Mouse (Mus musculus): ENCODE results near the gene Elavl1. TPM values are rescaled to one million over a fixed set of nuclear protein-coding genes. Genes with fewer than 3 reads are reported as not detected.
A peak's percentile ranks its signal among the peaks of the same experiment; 100 is the strongest.

Gene Elavl1
- polyA plus RNA-seq, 1 experiment from 2014 or later: 80.1 TPM

GRCm38 (mm10) chr8:4329000-4329399 is 3.8 kb upstream of the Elavl1 start:
- Histone ChIP-seq H3K4me3 (ENCODE audit: low read depth, low read length) (no peak overlapping the region), H3K4me2 (ENCODE audit: low read depth, low read length) (no peak overlapping the region), H3K36me3 (ENCODE audit: control insufficient read depth, insufficient read depth) (peaks cover 22% of the 10 kb centered on the region), H3K27ac (ENCODE audit: low read length) (no peak overlapping the region), H3K4me1 (ENCODE audit: control insufficient read depth, low read depth, low read length) (peaks cover 10% of the 10 kb centered on the region), H3K9ac (ENCODE audit: low read depth, low read length) (no peak overlapping the region), H3K9me3 (replicated peaks; ENCODE audit: control insufficient read depth, low read length) (no peaks in the 10 kb centered on the region), H3K27me3 (ENCODE audit: control insufficient read depth, insufficient read depth, low read depth, low read length) (no peaks in the 10 kb centered on the region)
- 82% methylated on average over 5 of the region's 5 CpGs for WGBS (ENCODE audit: insufficient replicate concordance)
- no peak for ATAC-seq (ENCODE audit: low read depth)

DNA sequence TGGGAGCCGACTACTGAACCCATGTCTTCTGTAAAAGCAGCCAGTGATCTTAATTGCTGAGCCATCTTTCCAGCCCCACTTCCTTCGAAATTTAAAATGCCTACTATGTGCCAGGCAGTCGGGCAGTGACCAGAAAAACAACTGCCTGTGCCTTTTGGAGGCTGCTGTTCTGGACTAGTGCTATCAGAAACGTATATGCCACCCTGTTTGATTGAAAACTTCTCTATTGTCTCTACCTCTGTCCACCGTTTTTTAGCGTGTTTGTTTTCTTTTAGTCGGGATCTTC is 481 bp upstream of the Elavl1 start:
- WGBS (ENCODE audit: insufficient replicate concordance): 18% methylated on average over 7 of the region's 7 CpGs
- peaks cover 16% of the 10 kb centered on the region for H3K36me3 ChIP-seq (ENCODE audit: control insufficient read depth, insufficient read depth)

DNA sequence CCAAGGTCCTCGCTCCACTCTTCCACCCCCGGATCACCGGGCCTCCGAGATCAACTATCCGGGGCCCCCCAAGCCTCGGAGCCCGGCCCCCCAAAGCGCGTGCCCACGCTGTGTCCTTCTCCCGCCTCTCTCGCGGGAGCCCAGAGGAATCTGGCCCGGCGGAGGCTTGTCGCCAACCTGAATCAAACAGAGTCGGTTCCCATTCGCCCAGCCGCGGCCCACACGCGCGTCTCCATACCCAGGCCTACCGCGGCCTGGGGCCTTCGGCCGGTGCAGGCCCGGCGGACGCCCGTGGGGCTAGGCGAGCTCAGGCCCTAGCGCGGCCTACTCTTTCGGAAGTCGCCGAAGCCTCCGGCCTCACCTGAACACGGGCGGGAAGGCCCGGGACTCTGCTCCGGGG is 688 bp downstream of the Elavl1 start:
- Histone ChIP-seq H3K9ac (ENCODE audit: low read depth, low read length) (peak overlapping the region; percentile 76), H3K27me3 (ENCODE audit: control insufficient read depth, insufficient read depth, low read depth, low read length) (no peaks in the 10 kb centered on the region), H3K4me1 (ENCODE audit: control insufficient read depth, low read depth, low read length) (peaks cover 43% of the 10 kb centered on the region), H3K27ac (ENCODE audit: low read length) (peak overlapping the region; percentile 90), H3K36me3 (ENCODE audit: control insufficient read depth, insufficient read depth) (peaks cover 17% of the 10 kb centered on the region), H3K4me2 (ENCODE audit: low read depth, low read length) (peak overlapping the region; percentile 81), H3K9me3 (replicated peaks; ENCODE audit: control insufficient read depth, low read length) (no peaks in the 10 kb centered on the region), H3K4me3 (ENCODE audit: low read depth, low read length) (peak overlapping the region; percentile 82)
- 0% methylated on average over 38 of the region's 42 CpGs for WGBS (ENCODE audit: insufficient replicate concordance)
- peak; percentile 53 for ATAC-seq (ENCODE audit: low read depth)

More for the DNA sequence above, 481 bp upstream of the Elavl1 start:
- Histone ChIP-seq H3K27me3 (ENCODE audit: control insufficient read depth, insufficient read depth, low read depth, low read length) (no peaks in the 10 kb centered on the region), H3K27ac (ENCODE audit: low read length) (peak overlapping the region; percentile 94), H3K4me1 (ENCODE audit: control insufficient read depth, low read depth, low read length) (peaks cover 32% of the 10 kb centered on the region), H3K9me3 (replicated peaks; ENCODE audit: control insufficient read depth, low read length) (no peaks in the 10 kb centered on the region), H3K9ac (ENCODE audit: low read depth, low read length) (peak overlapping the region; percentile 79), H3K4me3 (ENCODE audit: low read depth, low read length) (peak overlapping the region; percentile 82), H3K4me2 (ENCODE audit: low read depth, low read length) (peak overlapping the region; percentile 77)
- ATAC-seq (ENCODE audit: low read depth): no peak

- Histone ChIP-seq H3K4me2 (ENCODE audit: low read depth, low read length) (peak overlapping the region; percentile 81), H3K9ac (ENCODE audit: low read depth, low read length) (peak overlapping the region; percentile 76), H3K27ac (ENCODE audit: low read length) (peak overlapping the region; percentile 90), H3K36me3 (ENCODE audit: control insufficient read depth, insufficient read depth) (peaks cover 10% of the 10 kb centered on the region; the same call in 1 of the 2 replicates), H3K4me1 (ENCODE audit: control insufficient read depth, low read depth, low read length) (peaks cover 47% of the 10 kb centered on the region), H3K27me3 (ENCODE audit: control insufficient read depth, insufficient read depth, low read depth, low read length) (no peaks in the 10 kb centered on the region), H3K4me3 (ENCODE audit: low read depth, low read length) (peak overlapping the region; percentile 82), H3K9me3 (replicated peaks; ENCODE audit: control insufficient read depth, low read length) (no peaks in the 10 kb centered on the region)
- under 1% methylated on average over 6 of the region's 6 CpGs for WGBS (ENCODE audit: insufficient replicate concordance)
- no peak for ATAC-seq (ENCODE audit: low read depth)
These were observed 1.3 kb downstream of the Elavl1 start for GRCm38 (mm10) chr8:4323917-4324316.

- Histone ChIP-seq H3K9ac (ENCODE audit: low read depth, low read length) (no peak overlapping the region), H3K36me3 (ENCODE audit: control insufficient read depth, insufficient read depth) (peaks cover 6% of the 10 kb centered on the region; the same call in 1 of the 2 replicates), H3K9me3 (replicated peaks; ENCODE audit: control insufficient read depth, low read length) (no peaks in the 10 kb centered on the region), H3K27me3 (ENCODE audit: control insufficient read depth, insufficient read depth, low read depth, low read length) (no peaks in the 10 kb centered on the region), H3K4me2 (ENCODE audit: low read depth, low read length) (no peak overlapping the region), H3K4me1 (ENCODE audit: control insufficient read depth, low read depth, low read length) (peaks cover 51% of the 10 kb centered on the region), H3K27ac (ENCODE audit: low read length) (no peak overlapping the region), H3K4me3 (ENCODE audit: low read depth, low read length) (no peak overlapping the region)
- no peak for ATAC-seq (ENCODE audit: low read depth)
- 25% methylated on average over 2 of the region's 2 CpGs for WGBS (ENCODE audit: insufficient replicate concordance)
These were observed 2.7 kb downstream of the Elavl1 start for GRCm38 (mm10) chr8:4322470-4322869.

DNA sequence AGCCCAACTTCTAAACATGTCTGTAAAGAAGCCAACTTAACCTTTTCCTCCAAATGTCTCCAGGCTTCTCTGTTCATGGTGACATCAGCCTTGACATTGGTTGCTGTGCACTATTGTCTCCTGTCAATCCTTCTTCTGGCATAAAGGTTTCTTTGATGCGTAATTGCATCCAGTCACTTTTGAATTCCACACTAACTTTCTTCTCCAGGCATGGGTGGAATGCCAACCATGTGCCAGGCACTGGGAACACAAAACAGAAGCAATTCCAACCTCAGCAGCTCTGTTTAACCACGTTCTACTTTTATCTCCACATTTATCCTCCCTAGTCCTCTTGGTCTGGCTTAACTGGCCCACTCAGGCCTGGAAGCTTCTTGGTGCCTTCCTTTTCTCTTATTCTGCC is 4.2 kb downstream of the Elavl1 start:
- WGBS (ENCODE audit: insufficient replicate concordance): 60% methylated on average over 2 of the region's 2 CpGs
- Histone ChIP-seq H3K9ac (ENCODE audit: low read depth, low read length) (no peak overlapping the region), H3K27me3 (ENCODE audit: control insufficient read depth, insufficient read depth, low read depth, low read length) (no peaks in the 10 kb centered on the region), H3K4me2 (ENCODE audit: low read depth, low read length) (no peak overlapping the region), H3K9me3 (replicated peaks; ENCODE audit: control insufficient read depth, low read length) (no peaks in the 10 kb centered on the region), H3K27ac (ENCODE audit: low read length) (no peak overlapping the region), H3K36me3 (ENCODE audit: control insufficient read depth, insufficient read depth) (peaks cover 6% of the 10 kb centered on the region; the same call in 1 of the 2 replicates), H3K4me1 (ENCODE audit: control insufficient read depth, low read depth, low read length) (peaks cover 46% of the 10 kb centered on the region), H3K4me3 (ENCODE audit: low read depth, low read length) (no peak overlapping the region)
- ATAC-seq (ENCODE audit: low read depth): no peak

- Histone ChIP-seq H3K9ac (ENCODE audit: low read depth, low read length) (no peak overlapping the region), H3K4me3 (ENCODE audit: low read depth, low read length) (no peak overlapping the region), H3K4me2 (ENCODE audit: low read depth, low read length) (no peak overlapping the region; the same call in 1 of the 2 replicates), H3K4me1 (ENCODE audit: control insufficient read depth, low read depth, low read length) (peaks cover 41% of the 10 kb centered on the region), H3K36me3 (ENCODE audit: control insufficient read depth, insufficient read depth) (peaks cover 6% of the 10 kb centered on the region; the same call in 1 of the 2 replicates), H3K27ac (ENCODE audit: low read length) (no peak overlapping the region), H3K9me3 (replicated peaks; ENCODE audit: control insufficient read depth, low read length) (no peaks in the 10 kb centered on the region), H3K27me3 (ENCODE audit: control insufficient read depth, insufficient read depth, low read depth, low read length) (no peaks in the 10 kb centered on the region)
- WGBS (ENCODE audit: insufficient replicate concordance): 74% methylated on average over 1 of the region's 1 CpGs
- ATAC-seq (ENCODE audit: low read depth): no peak
These were observed 4.8 kb downstream of the Elavl1 start for GRCm38 (mm10) chr8:4320404-4320803.

DNA sequence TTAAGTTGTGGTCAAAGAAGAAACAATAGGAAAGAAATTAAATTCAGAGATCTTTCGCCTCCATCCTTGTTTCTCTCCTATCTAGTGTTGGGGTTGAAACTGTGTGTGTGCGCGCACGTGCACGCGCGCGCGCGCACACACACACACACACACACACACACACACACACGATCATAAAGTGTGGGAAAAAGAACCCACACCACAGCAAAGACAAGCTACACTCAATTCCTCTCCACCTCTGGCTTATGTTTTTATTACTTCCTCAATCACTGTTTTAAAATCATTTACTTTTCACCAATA is 5.7 kb downstream of the Elavl1 start:
- H3K9ac ChIP-seq (ENCODE audit: low read depth, low read length): no peak overlapping the region
- H3K27me3 ChIP-seq (ENCODE audit: control insufficient read depth, insufficient read depth, low read depth, low read length): no peaks in the 10 kb centered on the region
- 0 out of 2 replicates have a peak overlapping the region, but pooled peaks have one; percentile 1 for H3K4me2 ChIP-seq (ENCODE audit: low read depth, low read length)
- H3K4me3 ChIP-seq (ENCODE audit: low read depth, low read length): no peak overlapping the region
- H3K9me3 ChIP-seq (replicated peaks; ENCODE audit: control insufficient read depth, low read length): no peaks in the 10 kb centered on the region
- H3K36me3 ChIP-seq (ENCODE audit: control insufficient read depth, insufficient read depth): peaks cover 6% of the 10 kb centered on the region; the same call in 1 of the 2 replicates
- 67% methylated on average over 11 of the region's 11 CpGs for WGBS (ENCODE audit: insufficient replicate concordance)
- ATAC-seq (ENCODE audit: low read depth): no peak
- H3K27ac ChIP-seq (ENCODE audit: low read length): no peak overlapping the region
- H3K4me1 ChIP-seq (ENCODE audit: control insufficient read depth, low read depth, low read length): peaks cover 41% of the 10 kb centered on the region

- Histone ChIP-seq H3K4me2 (ENCODE audit: low read depth, low read length) (0 out of 2 replicates have a peak overlapping the region, but pooled peaks have one; percentile 1), H3K4me3 (ENCODE audit: low read depth, low read length) (no peak overlapping the region), H3K9ac (ENCODE audit: low read depth, low read length) (no peak overlapping the region), H3K27me3 (ENCODE audit: control insufficient read depth, insufficient read depth, low read depth, low read length) (no peaks in the 10 kb centered on the region), H3K4me1 (ENCODE audit: control insufficient read depth, low read depth, low read length) (peaks cover 43% of the 10 kb centered on the region), H3K27ac (ENCODE audit: low read length) (no peak overlapping the region), H3K36me3 (ENCODE audit: control insufficient read depth, insufficient read depth) (peaks cover 6% of the 10 kb centered on the region; the same call in 1 of the 2 replicates), H3K9me3 (replicated peaks; ENCODE audit: control insufficient read depth, low read length) (no peaks in the 10 kb centered on the region)
- peak; percentile 48 for ATAC-seq (ENCODE audit: low read depth)
- 38% methylated on average over 2 of the region's 2 CpGs for WGBS (ENCODE audit: insufficient replicate concordance)
These were observed 6.2 kb downstream of the Elavl1 start for GRCm38 (mm10) chr8:4318796-4319572.

Measured in liver, embryonic 16.5 days (tissue).